Mouse (Mus musculus) olfactory bulb, adult 2 months (tissue): ENCODE results near the gene Gtpbp8.

Source experiments
- CTCF ChIP-seq: fragments of 200-500 bp; IDR thresholded peaks from 2 replicates; pipeline ENCODE4 v1.5.1; 2012; ENCODE audit warnings: low read depth, mild to moderate bottlenecking, low read length, moderate library complexity; ENCODE audit not compliant: insufficient read depth
- POLR2A ChIP-seq: fragments of 200-500 bp; IDR thresholded peaks from 2 replicates; pipeline ENCODE4 v1.6.1; 2012; ENCODE audit warnings: mild to moderate bottlenecking, low read depth, low read length, moderate library complexity; ENCODE audit not compliant: insufficient read depth

- TF ChIP-seq POLR2A (no peak), CTCF (no peak)
Measured at GRCm38 (mm10) chr16:44701155-44701554, 45.0 kb downstream of the Gtpbp8 start.
